In the genomic region with DNA sequence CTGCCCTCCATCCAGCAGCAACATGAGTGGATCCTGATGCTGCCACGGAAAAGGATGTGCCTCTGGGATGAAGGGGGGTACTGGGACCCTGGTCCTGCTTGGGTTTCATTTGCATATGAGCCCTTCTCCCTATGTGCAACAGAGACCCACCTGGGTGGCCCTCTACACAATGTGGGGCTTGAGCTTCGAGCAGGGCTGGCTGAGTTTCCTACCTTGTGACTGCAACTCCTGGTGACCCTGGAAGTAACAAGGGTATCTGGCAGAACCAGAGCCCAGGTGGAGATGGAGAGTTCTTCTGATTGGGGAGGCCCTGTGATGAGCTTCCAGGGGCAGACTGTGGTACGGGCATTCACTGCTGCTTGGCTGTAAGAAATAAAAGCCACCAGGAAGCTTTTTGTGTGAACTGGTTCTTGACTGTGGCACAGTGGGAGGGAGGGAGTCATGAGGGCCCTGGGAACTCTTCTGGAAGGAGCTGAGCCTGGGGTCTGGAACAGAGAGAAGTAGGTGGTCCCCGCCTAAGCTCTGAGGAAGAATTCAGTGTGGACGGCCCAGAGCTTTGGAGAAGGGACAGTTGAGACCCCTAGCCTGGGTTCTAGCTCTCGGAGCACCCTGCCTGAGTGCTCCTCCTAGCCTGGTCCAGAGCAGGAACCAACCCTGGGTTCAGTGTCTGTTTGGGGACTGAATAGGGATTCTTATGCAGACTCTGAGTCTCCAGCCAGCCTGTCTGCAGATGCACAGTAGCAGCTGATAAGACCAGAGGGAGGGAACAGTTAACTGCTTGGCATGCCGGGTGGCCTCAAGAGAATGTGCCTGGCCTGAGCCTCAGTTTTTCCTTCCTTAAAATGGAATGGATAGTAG, we compare ENCODE assay signal across 14 mouse cellular contexts. TPM values are rescaled to one million over a fixed set of nuclear protein-coding genes. Genes with fewer than 3 reads are reported as not detected.
A peak's percentile ranks its signal among the peaks of the same experiment; 100 is the strongest.
DNase-seq lines count a peak whose midpoint lies in the region; ATAC-seq and TF ChIP-seq lines count a peak whose summit lies in the region.
"Had no signal": no experiment of that assay in that cellular context is flagged by ENCODE, and none has a peak within 500 bp of the region (broad histone marks: within the 10 kb centered on the region; RNA-seq: fewer than 3 reads in every experiment).

No protein-coding gene starts in this region.

- ATAC-seq in heart, embryonic 11.5 days (replicated peaks; ENCODE audit: insufficient number of reproducible peaks, low FRiP score, low TSS enrichment) = no peak
- no peak for ATAC-seq in midbrain, postnatal 0 days (ENCODE audit: low FRiP score)
- peak; percentile 6; the same call in 1 of the 2 replicates for ATAC-seq in intestine, postnatal 0 days
- no peak for ATAC-seq in stomach, embryonic 15.5 days (ENCODE audit: insufficient read depth, low FRiP score, low read depth)
- ATAC-seq in activated CD4-positive, CD25-positive, alpha-beta regulatory T cell, adult 4 months = no peak
- no peak for ATAC-seq in erythroid progenitor cell, adult 5-6 weeks (replicated peaks; ENCODE audit: low FRiP score, poor library complexity, severe bottlenecking)

- no peak for TF ChIP-seq CTCF in midbrain, postnatal 0 days (IDR thresholded peaks at IDR 0.05)
- no peak for TF ChIP-seq CTCF in intestine, postnatal 0 days (IDR thresholded peaks at IDR 0.05; ENCODE audit: low read depth)

- peak overlapping the region; percentile 22; the same call in 1 of the 2 replicates for H3K4me2 ChIP-seq in heart, embryonic 11.5 days
- no peak overlapping the region for H3K4me2 ChIP-seq in midbrain, postnatal 0 days (ENCODE audit: low read depth, low read length, poor library complexity, severe bottlenecking)
- H3K4me2 ChIP-seq in intestine, postnatal 0 days (replicated peaks; ENCODE audit: low read depth) = no peak overlapping the region
- H3K4me2 ChIP-seq in stomach, embryonic 15.5 days = no peak overlapping the region
- H3K4me2 ChIP-seq: hindbrain, embryonic 13.5 days had no signal

- no peak for DNase-seq in heart, postnatal 14 days
- DNase-seq in midbrain, postnatal 0 days (ENCODE audit: low spot score) = no peak
- no peak for DNase-seq in midbrain, embryonic 10.5 days (ENCODE audit: low spot score)
- DNase-seq: cerebellum, postnatal 25 days had no signal

- H3K4me3 ChIP-seq in heart, embryonic 11.5 days (ENCODE audit: low read depth, low read length) = no peak overlapping the region
- H3K4me3 ChIP-seq in midbrain, postnatal 0 days (ENCODE audit: low read depth, low read length) = no peak overlapping the region
- H3K4me3 ChIP-seq in midbrain, embryonic 10.5 days = no peak overlapping the region
- no peak overlapping the region for H3K4me3 ChIP-seq in intestine, postnatal 0 days (ENCODE audit: low read depth, low read length)
- H3K4me3 ChIP-seq in stomach, embryonic 15.5 days (replicated peaks) = no peak overlapping the region
- H3K4me3 ChIP-seq: hindbrain, embryonic 13.5 days had no signal

- no peak overlapping the region for H3K9ac ChIP-seq in heart, embryonic 11.5 days (ENCODE audit: low read depth, low read length)
- no peak overlapping the region for H3K9ac ChIP-seq in midbrain, postnatal 0 days (replicated peaks; ENCODE audit: low read length, poor library complexity, severe bottlenecking)
- no peak overlapping the region for H3K9ac ChIP-seq in intestine, postnatal 0 days (ENCODE audit: low read depth, low read length)
- no peak overlapping the region for H3K9ac ChIP-seq in stomach, embryonic 15.5 days
- H3K9ac ChIP-seq: hindbrain, embryonic 13.5 days had no signal

- WGBS in heart, embryonic 11.5 days (ENCODE audit: insufficient replicate concordance) = 43% methylated on average over 7 of the region's 7 CpGs
- WGBS in midbrain, postnatal 0 days = 68% methylated on average over 7 of the region's 7 CpGs
- WGBS in midbrain, embryonic 10.5 days = 75% methylated on average over 7 of the region's 7 CpGs
- 65% methylated on average over 7 of the region's 7 CpGs for WGBS in intestine, postnatal 0 days
- 66% methylated on average over 7 of the region's 7 CpGs for WGBS in stomach, embryonic 15.5 days

- H3K27me3 ChIP-seq in heart, embryonic 11.5 days (ENCODE audit: control insufficient read depth, insufficient read depth, low read length) = no peaks in the 10 kb centered on the region
- H3K27me3 ChIP-seq in midbrain, postnatal 0 days (ENCODE audit: insufficient read depth, low read length) = no peaks in the 10 kb centered on the region
- H3K27me3 ChIP-seq in midbrain, embryonic 10.5 days (ENCODE audit: low read depth, poor library complexity, severe bottlenecking) = no peaks in the 10 kb centered on the region
- H3K27me3 ChIP-seq in intestine, postnatal 0 days (replicated peaks; ENCODE audit: control insufficient read depth, insufficient read depth, low read length) = no peaks in the 10 kb centered on the region
- H3K27me3 ChIP-seq in stomach, embryonic 15.5 days (replicated peaks) = no peaks in the 10 kb centered on the region
- H3K27me3 ChIP-seq: hindbrain, embryonic 13.5 days had no signal

- H3K36me3 ChIP-seq in heart, embryonic 11.5 days (ENCODE audit: control insufficient read depth, insufficient read depth, low read length) = no peaks in the 10 kb centered on the region
- H3K36me3 ChIP-seq in midbrain, postnatal 0 days (ENCODE audit: insufficient read depth, low read length) = no peaks in the 10 kb centered on the region
- no peaks in the 10 kb centered on the region for H3K36me3 ChIP-seq in midbrain, embryonic 10.5 days
- no peaks in the 10 kb centered on the region for H3K36me3 ChIP-seq in intestine, postnatal 0 days (ENCODE audit: control insufficient read depth, insufficient read depth)
- H3K36me3 ChIP-seq in stomach, embryonic 15.5 days = no peaks in the 10 kb centered on the region
- H3K36me3 ChIP-seq: hindbrain, embryonic 13.5 days had no signal

- no peaks in the 10 kb centered on the region for H3K9me3 ChIP-seq in heart, embryonic 11.5 days (replicated peaks; ENCODE audit: control insufficient read depth, low read length)
- H3K9me3 ChIP-seq in midbrain, postnatal 0 days (ENCODE audit: low read length) = no peaks in the 10 kb centered on the region
- no peaks in the 10 kb centered on the region for H3K9me3 ChIP-seq in midbrain, embryonic 10.5 days (replicated peaks)
- H3K9me3 ChIP-seq in intestine, postnatal 0 days (ENCODE audit: control insufficient read depth) = no peaks in the 10 kb centered on the region
- H3K9me3 ChIP-seq in stomach, embryonic 15.5 days = no peaks in the 10 kb centered on the region
- H3K9me3 ChIP-seq: hindbrain, embryonic 13.5 days had no signal

- peak overlapping the region; percentile 80 for H3K27ac ChIP-seq in heart, embryonic 11.5 days (ENCODE audit: low read depth, low read length)
- peak overlapping the region; percentile 7; the same call in 1 of the 2 replicates for H3K27ac ChIP-seq in midbrain, postnatal 0 days (ENCODE audit: low read depth, low read length)
- H3K27ac ChIP-seq in midbrain, embryonic 10.5 days (replicated peaks) = no peak overlapping the region
- H3K27ac ChIP-seq in intestine, postnatal 0 days (ENCODE audit: low read depth, low read length) = peak overlapping the region; percentile 75
- H3K27ac ChIP-seq in stomach, embryonic 15.5 days = peak overlapping the region; percentile 87
- H3K27ac ChIP-seq: hindbrain, embryonic 13.5 days had no signal

- peaks cover 43% of the 10 kb centered on the region for H3K4me1 ChIP-seq in heart, embryonic 11.5 days (ENCODE audit: control insufficient read depth, insufficient read depth, low read length)
- no peaks in the 10 kb centered on the region for H3K4me1 ChIP-seq in midbrain, postnatal 0 days (ENCODE audit: insufficient read depth, low read length)
- H3K4me1 ChIP-seq in midbrain, embryonic 10.5 days = 0 out of 2 replicates have a peak, but pooled peaks cover 3% of the 10 kb centered on the region
- H3K4me1 ChIP-seq in intestine, postnatal 0 days (replicated peaks; ENCODE audit: control insufficient read depth, insufficient read depth, low read length) = peaks cover 9% of the 10 kb centered on the region; the same call in 1 of the 2 replicates
- peaks cover 48% of the 10 kb centered on the region for H3K4me1 ChIP-seq in stomach, embryonic 15.5 days
- H3K4me1 ChIP-seq: hindbrain, embryonic 13.5 days had no signal

- intact Hi-C loops in heart, postnatal 14 days (cut with DNase I) = no loop called here

RNA-seq across cellular contexts. Expression of a gene that starts 1.0 kb away (rescaled TPM):
- 0.59 and 0.99 TPM in 2 replicates for polyA plus RNA-seq in heart, embryonic 11.5 days (2014; fragmentation: Nextera tagmentation; extraction: Ambion mirVana)
- total RNA-seq in heart, postnatal 14 days (2021) = 1 to 10 TPM; 4.7 to 5.1 TPM
- total RNA-seq in midbrain, postnatal 0 days (2014; rRNA removed) = 1.1 TPM in 2 replicates
- 0.72 and 1.1 TPM in 2 replicates for polyA plus RNA-seq in midbrain, postnatal 0 days (2015; fragmentation: Nextera tagmentation; extraction: Ambion mirVana)
- polyA plus RNA-seq in midbrain, embryonic 10.5 days (2016; fragmentation: Nextera tagmentation; extraction: Ambion mirVana) = 0.21 TPM in 1 of 2 replicates, not detected in the other
- polyA plus RNA-seq in intestine, postnatal 0 days (2015; fragmentation: Nextera tagmentation; extraction: Ambion mirVana) = 1.6 and 2.1 TPM in 2 replicates
- 0.67 and 0.87 TPM in 2 replicates for polyA plus RNA-seq in stomach, embryonic 15.5 days (2015; fragmentation: Nextera tagmentation; extraction: Ambion mirVana)
- not detected for polyA plus RNA-seq in activated CD4-positive, CD25-positive, alpha-beta regulatory T cell, adult 4 months (2017; shearing (Covaris generic))
- not detected in 2 replicates for total RNA-seq in erythroid progenitor cell, adult 5-6 weeks (2015; ENCODE audit: low replicate concordance)
- not detected in 2 replicates for total RNA-seq in erythroid progenitor cell, adult 5-6 weeks (2017; ENCODE audit: low replicate concordance)
- total RNA-seq: CH12.LX had no signal

RNA-seq across cellular contexts. Expression of a gene that starts 1.9 kb away (rescaled TPM):
- 0.16 and 0.24 TPM in 2 replicates for polyA plus RNA-seq in heart, embryonic 11.5 days (2014; fragmentation: Nextera tagmentation; extraction: Ambion mirVana)
- 1 to 10 TPM; 5.0 to 6.1 TPM for total RNA-seq in heart, postnatal 14 days (2021)
- total RNA-seq in midbrain, postnatal 0 days (2014; rRNA removed) = not detected in 2 replicates
- polyA plus RNA-seq in midbrain, postnatal 0 days (2015; fragmentation: Nextera tagmentation; extraction: Ambion mirVana) = 0.07 and 0.28 TPM in 2 replicates
- 0.02 TPM in 1 of 2 replicates, not detected in the other for polyA plus RNA-seq in midbrain, embryonic 10.5 days (2016; fragmentation: Nextera tagmentation; extraction: Ambion mirVana)
- polyA plus RNA-seq in intestine, postnatal 0 days (2015; fragmentation: Nextera tagmentation; extraction: Ambion mirVana) = 0.47 and 0.51 TPM in 2 replicates
- 0.09 and 0.18 TPM in 2 replicates for polyA plus RNA-seq in stomach, embryonic 15.5 days (2015; fragmentation: Nextera tagmentation; extraction: Ambion mirVana)
- polyA plus RNA-seq in activated CD4-positive, CD25-positive, alpha-beta regulatory T cell, adult 4 months (2017; shearing (Covaris generic)) = under 1 TPM in 1 of 2 experiments, not detected in 1; 0.15 TPM
- total RNA-seq in erythroid progenitor cell, adult 5-6 weeks (2015; ENCODE audit: low replicate concordance) = not detected in 2 replicates
- not detected in 2 replicates for total RNA-seq in erythroid progenitor cell, adult 5-6 weeks (2017; ENCODE audit: low replicate concordance)
- total RNA-seq: CH12.LX had no signal
- polyA plus RNA-seq: hindbrain, embryonic 13.5 days; neural tube, embryonic 14.5 days had no signal

RNA-seq across cellular contexts. Expression of a gene that starts 17.9 kb away (rescaled TPM):
- polyA plus RNA-seq in heart, embryonic 11.5 days (2014; fragmentation: Nextera tagmentation; extraction: Ambion mirVana) = not detected in 2 replicates
- total RNA-seq in heart, postnatal 14 days (2021) = not detected
- not detected in 2 replicates for total RNA-seq in midbrain, postnatal 0 days (2014; rRNA removed)
- not detected in 2 replicates for polyA plus RNA-seq in midbrain, postnatal 0 days (2015; fragmentation: Nextera tagmentation; extraction: Ambion mirVana)
- not detected in 2 replicates for polyA plus RNA-seq in midbrain, embryonic 10.5 days (2016; fragmentation: Nextera tagmentation; extraction: Ambion mirVana)
- polyA plus RNA-seq in intestine, postnatal 0 days (2015; fragmentation: Nextera tagmentation; extraction: Ambion mirVana) = not detected in 2 replicates
- polyA plus RNA-seq in stomach, embryonic 15.5 days (2015; fragmentation: Nextera tagmentation; extraction: Ambion mirVana) = not detected in 2 replicates
- polyA plus RNA-seq in activated CD4-positive, CD25-positive, alpha-beta regulatory T cell, adult 4 months (2017; shearing (Covaris generic)) = under 1 TPM in 1 of 2 experiments, not detected in 1; 0.13 TPM
- total RNA-seq in erythroid progenitor cell, adult 5-6 weeks (2015; ENCODE audit: low replicate concordance) = not detected in 2 replicates
- total RNA-seq in erythroid progenitor cell, adult 5-6 weeks (2017; ENCODE audit: low replicate concordance) = not detected in 2 replicates
- total RNA-seq: adrenal gland, adult 18-20 months; CH12.LX had no signal
- polyA plus RNA-seq: hindbrain, embryonic 13.5 days; limb, embryonic 11.5 days; neural tube, embryonic 14.5 days had no signal

RNA-seq across cellular contexts. Expression of a gene that starts 27.3 kb away (rescaled TPM):
- not detected in 2 replicates for polyA plus RNA-seq in heart, embryonic 11.5 days (2014; fragmentation: Nextera tagmentation; extraction: Ambion mirVana)
- total RNA-seq in heart, postnatal 14 days (2021) = not detected
- total RNA-seq in midbrain, postnatal 0 days (2014; rRNA removed) = 0.09 TPM in 1 of 2 replicates, not detected in the other
- not detected in 2 replicates for polyA plus RNA-seq in midbrain, postnatal 0 days (2015; fragmentation: Nextera tagmentation; extraction: Ambion mirVana)
- not detected in 2 replicates for polyA plus RNA-seq in midbrain, embryonic 10.5 days (2016; fragmentation: Nextera tagmentation; extraction: Ambion mirVana)
- not detected in 2 replicates for polyA plus RNA-seq in intestine, postnatal 0 days (2015; fragmentation: Nextera tagmentation; extraction: Ambion mirVana)
- polyA plus RNA-seq in stomach, embryonic 15.5 days (2015; fragmentation: Nextera tagmentation; extraction: Ambion mirVana) = not detected in 2 replicates
- polyA plus RNA-seq in activated CD4-positive, CD25-positive, alpha-beta regulatory T cell, adult 4 months (2017; shearing (Covaris generic)) = not detected
- total RNA-seq in erythroid progenitor cell, adult 5-6 weeks (2015; ENCODE audit: low replicate concordance) = not detected in 2 replicates
- not detected in 2 replicates for total RNA-seq in erythroid progenitor cell, adult 5-6 weeks (2017; ENCODE audit: low replicate concordance)
- total RNA-seq: adrenal gland, adult 18-20 months; CH12.LX had no signal
- polyA plus RNA-seq: hindbrain, embryonic 13.5 days; limb, embryonic 11.5 days; neural tube, embryonic 14.5 days had no signal

RNA-seq across cellular contexts. Expression of a gene that starts 42.9 kb away (rescaled TPM):
- polyA plus RNA-seq in heart, embryonic 11.5 days (2014; fragmentation: Nextera tagmentation; extraction: Ambion mirVana) = not detected in 2 replicates
- not detected for total RNA-seq in heart, postnatal 14 days (2021)
- not detected in 2 replicates for total RNA-seq in midbrain, postnatal 0 days (2014; rRNA removed)
- polyA plus RNA-seq in midbrain, postnatal 0 days (2015; fragmentation: Nextera tagmentation; extraction: Ambion mirVana) = not detected in 2 replicates
- polyA plus RNA-seq in midbrain, embryonic 10.5 days (2016; fragmentation: Nextera tagmentation; extraction: Ambion mirVana) = not detected in 2 replicates
- not detected in 2 replicates for polyA plus RNA-seq in intestine, postnatal 0 days (2015; fragmentation: Nextera tagmentation; extraction: Ambion mirVana)
- polyA plus RNA-seq in stomach, embryonic 15.5 days (2015; fragmentation: Nextera tagmentation; extraction: Ambion mirVana) = not detected in 2 replicates
- not detected for polyA plus RNA-seq in activated CD4-positive, CD25-positive, alpha-beta regulatory T cell, adult 4 months (2017; shearing (Covaris generic))
- total RNA-seq in erythroid progenitor cell, adult 5-6 weeks (2015; ENCODE audit: low replicate concordance) = not detected in 2 replicates
- total RNA-seq in erythroid progenitor cell, adult 5-6 weeks (2017; ENCODE audit: low replicate concordance) = not detected in 2 replicates
- total RNA-seq: adrenal gland, adult 18-20 months; CH12.LX had no signal
- polyA plus RNA-seq: hindbrain, embryonic 13.5 days; limb, embryonic 11.5 days; neural tube, embryonic 14.5 days had no signal
